Mouse (Mus musculus) WW6 (cell line): ENCODE measurements around the gene Vmn1r194.
"Not testable (repeated sequence)": the region's sequence is repeated elsewhere in the genome, so short reads cannot be mapped to it uniquely, and the experiment has no call there.

Experiments used
- DNase-seq: peaks from one replicate; pipeline ENCODE4 v3.0.0-alpha.2; 2013; ENCODE audit warnings: low read depth, low spot score

Vmn1r194 gene

DNA sequence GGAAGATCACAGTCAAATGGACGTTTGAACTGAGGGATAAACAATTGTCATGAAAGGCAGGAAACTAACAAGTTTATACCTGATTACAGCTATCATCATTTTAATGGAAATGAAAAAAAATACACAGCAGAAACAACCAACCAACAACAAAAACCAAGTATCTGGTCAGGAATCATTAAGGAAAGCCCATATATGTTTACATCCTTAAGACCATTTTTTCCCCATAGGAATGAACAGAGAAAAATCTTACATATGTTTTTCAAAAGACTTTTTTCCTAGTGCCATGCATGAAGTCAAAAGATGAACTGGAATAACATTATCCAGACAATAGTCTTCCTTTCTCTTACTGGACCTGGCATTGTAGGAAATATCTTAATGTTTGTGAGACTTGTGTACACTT is at the start of gene Vmn1r194:
Gene Vmn1r194, plus strand, starts transcription at position 301 of the 400 bp plus-strand sequence.
- no peak for DNase-seq

DNA sequence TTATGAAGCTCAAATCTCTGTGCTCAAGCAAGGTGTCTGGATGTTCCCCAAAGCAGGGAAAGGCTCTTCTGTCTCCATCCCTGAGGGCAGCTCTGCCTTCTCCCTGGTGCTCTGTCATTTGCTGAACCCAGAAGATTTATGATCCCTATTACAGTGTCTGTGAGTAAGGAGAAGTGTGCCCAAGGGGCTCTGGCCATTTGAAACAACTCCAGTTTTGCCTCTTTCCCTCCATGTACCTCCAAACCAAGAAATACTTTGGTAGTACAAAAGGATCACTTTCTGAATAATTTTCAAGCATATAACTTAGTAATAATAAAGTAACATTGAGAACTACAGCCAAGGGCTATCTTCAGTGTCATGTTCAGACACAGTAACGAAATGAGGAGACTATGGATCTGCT is 21.0 kb upstream of the Vmn1r194 start, which contains the start of gene Vmn1r193:
Gene Vmn1r193, minus strand, starts transcription at position 101 of the 400 bp plus-strand sequence.
- not testable (repeated sequence) for DNase-seq

DNA sequence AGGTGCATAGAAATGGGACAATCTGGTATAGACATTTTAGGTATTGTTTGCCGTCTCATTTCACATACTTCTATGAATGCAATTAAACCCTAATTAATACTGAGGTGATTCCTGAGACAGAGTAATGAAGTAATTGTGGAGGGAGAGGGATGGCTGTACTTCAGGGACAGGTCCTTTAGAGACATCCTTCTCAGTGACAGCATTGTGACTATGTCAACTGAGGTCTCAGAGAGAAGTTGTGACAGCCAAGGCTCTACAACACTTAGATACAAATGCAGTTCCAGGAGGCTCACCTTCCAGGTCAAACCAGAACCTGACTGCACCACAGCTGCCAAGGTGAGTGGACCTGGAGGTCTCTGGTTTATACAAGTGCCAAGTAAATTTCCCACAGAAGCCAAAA is 26.2 kb downstream of the Vmn1r194 start, which contains the start of gene Vmn1r195:
Gene Vmn1r195, plus strand, starts transcription at position 301 of the 400 bp plus-strand sequence.
- DNase-seq, result not testable (repeated sequence)

DNA sequence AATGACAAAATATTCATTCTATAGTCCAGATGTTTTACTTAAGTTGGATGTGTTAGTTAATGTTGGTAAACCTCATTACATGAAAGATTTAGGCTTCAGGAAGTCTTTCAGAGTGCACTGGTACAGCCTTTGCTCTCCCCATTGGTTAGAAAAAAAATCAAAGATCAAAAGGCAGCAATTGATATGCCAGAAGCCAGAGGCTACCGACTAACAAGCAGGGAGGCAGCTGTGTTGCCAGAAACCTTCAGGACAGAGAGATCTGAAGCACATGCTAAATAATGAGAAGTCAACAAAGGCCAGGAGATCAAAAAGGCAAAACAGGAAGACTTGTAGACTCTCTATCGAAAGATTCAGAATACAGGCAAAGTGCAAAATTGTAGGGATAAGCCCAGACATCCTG is 27.7 kb downstream of the Vmn1r194 start:
- no peak for DNase-seq

DNA sequence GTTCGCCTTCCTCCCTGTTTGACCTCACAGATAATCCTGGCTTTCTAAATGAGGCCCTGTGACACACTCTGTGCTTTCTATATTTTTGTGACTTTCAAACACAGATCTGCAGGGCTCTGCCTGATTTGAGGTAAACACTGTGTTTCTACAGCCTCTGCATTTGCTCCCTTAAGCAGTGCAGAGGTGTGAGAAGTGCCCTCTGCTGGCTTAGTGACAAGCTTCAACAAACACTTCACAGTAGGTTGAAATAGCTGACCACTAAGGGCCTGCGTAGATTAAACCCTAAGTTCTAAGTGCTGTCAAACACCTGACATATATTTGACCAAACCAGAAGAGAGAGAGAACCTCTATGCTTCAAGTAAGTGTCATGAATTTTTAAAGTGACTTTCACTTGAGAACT is 40.6 kb downstream of the Vmn1r194 start:
- DNase-seq, result no peak

DNA sequence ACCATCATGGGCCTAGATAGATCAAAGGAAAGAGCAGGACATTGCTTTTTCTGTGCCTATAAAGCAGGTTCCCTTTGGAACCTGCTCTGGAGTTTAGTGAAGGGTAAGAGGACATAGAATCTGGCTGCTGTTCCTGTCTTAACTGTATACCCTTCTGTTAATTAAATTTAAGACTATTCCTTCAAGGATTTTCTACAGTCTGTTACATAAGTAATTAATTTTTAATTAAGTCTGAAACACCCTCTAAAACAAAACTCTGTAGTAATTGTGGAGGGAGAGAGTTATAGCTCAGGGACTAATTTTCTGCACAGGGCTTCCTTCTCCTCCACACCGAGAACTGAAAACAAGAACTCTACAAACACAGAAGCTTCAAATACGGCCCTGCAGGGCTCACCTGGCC is 45.6 kb downstream of the Vmn1r194 start, which contains the start of gene Vmn1r196:
Gene Vmn1r196, plus strand, starts transcription at position 301 of the 400 bp plus-strand sequence.
- no peak for DNase-seq
